Mouse (Mus musculus) urinary bladder, postnatal 14 days (tissue): ENCODE results near the gene Vwa5b2.
A peak's percentile ranks its signal among the peaks of the same experiment; 100 is the strongest.

Experiments used
- DNase-seq: peaks from one replicate; pipeline ENCODE4 v3.0.0; 2021; ENCODE audit warnings: low spot score

The Vwa5b2 gene

DNA sequence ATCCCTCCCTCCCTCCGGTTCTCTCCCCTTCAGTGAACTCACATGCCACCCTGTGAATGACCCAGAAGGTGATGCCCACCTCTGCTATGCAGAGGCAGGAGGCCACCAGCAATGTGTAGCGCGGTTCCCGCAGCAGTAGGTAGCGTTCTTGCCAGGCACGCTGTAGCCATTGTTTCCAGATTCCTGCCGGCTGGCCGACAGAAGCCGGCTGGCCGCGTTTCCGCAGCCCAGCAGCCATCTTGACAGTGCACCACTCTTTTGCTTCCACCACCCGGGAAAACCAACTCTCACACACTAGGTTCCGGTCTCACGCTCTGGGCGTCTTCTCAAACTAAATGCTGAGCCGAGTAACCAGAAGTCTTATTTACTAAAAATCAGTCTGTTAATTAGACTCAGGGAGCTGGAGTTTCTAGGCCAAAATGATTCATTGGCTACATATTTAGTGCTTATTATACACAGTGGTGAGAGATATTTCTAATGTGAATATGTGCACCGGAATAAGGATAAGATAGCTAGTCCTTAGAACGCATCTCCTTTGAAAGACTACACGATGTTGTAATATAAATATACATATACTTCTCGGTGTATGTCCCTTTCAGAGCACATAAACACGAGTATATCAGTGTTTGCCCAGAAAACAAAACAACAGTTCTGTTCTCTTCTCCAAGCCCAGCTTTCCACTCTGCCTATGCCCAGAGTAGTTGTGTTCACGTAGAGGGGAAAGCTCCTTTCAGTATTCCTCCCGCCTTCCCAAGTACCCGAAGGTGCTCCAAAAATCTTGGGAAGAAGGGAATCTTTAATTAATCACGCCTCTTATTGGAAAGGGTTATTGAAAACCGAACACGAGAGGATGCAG lies 21.5 kb downstream of the Vwa5b2 start:
- DNase-seq, result peak; percentile 67

DNA sequence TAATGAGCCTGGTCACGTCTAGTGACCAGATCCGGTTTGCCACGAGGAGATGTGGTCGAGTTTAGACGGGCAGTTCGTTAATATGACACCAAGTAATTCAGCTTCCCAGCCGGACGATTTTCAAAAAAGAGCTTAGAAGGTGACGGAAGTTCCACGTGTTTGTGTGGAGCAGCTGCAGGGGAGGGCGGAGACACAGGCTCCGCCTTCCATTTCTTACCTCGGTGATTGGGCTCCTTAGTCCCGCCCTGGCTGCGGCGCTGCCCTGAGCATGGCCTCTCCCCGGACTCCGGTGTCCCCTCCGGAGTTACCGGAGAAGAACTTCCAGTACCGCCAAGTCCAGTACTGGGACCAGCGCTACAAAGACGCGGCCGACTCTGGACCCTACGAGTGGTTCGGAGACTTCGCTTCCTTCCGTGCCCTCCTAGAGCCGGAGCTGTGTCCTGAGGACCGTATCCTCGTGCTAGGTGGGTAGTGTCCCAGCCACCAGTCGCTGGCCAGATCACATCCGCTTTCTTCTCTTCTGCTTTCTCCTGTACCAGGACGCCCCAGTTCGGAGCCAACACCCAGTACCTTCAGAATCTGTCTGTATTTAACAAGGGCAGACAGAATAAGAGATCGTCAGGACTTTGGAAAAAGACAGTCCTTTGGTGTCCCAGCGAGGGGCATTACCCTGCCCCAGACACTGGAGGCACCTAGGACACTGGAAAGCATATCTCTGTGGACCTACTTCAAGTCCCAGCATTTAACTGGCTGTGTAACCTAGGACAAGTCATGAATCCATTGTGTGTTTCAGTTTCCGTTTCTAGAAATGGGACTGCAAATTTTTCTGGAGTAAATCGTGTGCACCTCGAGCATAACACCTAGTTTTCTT lies 22.3 kb downstream of the Vwa5b2 start, which contains the start of the genes Eef1akmt4, Gm49333 and Alg3:
Gene Eef1akmt4 (plus strand): TSS at position 237 of the 871 bp plus-strand sequence.
Gene Gm49333 (plus strand): TSS at position 254 of the 871 bp plus-strand sequence.
Gene Alg3 (minus strand): TSS at position 379 of the 871 bp plus-strand sequence.
- peak; percentile 85 for DNase-seq

DNA sequence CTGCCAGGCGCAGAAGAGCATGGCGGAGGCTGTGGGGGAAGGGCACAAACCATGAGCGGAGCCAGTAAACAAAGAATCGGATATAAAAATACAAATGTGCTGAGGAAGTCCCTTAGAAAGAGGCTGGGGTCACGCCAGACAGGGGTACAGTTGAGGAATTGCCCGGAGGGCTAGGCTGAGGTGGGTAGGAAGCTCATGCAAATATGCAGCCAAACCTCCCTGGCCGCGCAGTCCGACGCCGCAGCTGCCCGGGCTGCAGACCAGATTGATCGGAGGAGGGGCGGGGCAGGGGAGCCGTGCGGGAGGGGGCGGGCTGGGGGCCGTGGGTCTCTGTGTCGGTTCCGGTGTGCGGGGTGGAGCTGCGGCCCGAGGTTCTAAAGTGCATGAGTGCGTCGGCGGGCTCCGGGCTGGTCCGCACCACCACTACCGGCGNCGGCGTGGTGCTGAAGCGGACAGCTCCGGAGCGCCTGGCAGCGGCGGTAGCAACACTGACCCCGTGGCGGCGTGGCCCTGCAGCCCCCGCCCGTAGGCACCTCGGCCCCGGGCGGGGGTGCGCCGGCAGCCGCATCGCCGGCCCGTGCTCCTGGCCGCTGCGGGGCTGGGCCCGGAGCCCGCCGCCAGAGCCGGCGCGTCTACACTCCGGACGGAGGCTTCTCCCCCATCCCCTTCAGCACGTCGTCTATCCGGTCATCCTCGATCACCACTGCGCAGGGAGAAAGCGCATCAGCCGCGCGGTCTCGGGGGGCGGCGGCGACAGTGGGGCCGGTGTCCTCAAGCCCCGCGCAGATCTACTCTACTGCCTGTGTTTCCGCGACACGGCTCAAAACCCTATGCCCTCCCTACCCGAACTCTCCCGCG lies 30.5 kb downstream of the Vwa5b2 start:
- no peak for DNase-seq

DNA sequence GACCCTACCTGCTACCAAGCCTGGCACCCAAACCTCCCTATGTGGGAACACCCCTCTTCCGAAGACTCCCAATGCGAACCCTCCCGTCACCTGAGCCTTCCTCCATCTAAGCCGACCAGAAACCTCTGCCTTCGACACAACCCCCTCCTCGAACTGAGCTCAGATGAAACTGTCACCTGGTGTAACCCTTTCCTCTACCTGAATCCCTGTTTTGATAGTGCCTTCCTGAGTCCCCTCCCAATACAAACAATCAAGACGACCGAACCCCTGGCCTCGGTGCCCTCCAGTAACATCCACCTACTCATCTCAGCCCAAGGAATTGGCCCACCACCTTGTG lies 31.1 kb downstream of the Vwa5b2 start:
- DNase-seq, result no peak

DNA sequence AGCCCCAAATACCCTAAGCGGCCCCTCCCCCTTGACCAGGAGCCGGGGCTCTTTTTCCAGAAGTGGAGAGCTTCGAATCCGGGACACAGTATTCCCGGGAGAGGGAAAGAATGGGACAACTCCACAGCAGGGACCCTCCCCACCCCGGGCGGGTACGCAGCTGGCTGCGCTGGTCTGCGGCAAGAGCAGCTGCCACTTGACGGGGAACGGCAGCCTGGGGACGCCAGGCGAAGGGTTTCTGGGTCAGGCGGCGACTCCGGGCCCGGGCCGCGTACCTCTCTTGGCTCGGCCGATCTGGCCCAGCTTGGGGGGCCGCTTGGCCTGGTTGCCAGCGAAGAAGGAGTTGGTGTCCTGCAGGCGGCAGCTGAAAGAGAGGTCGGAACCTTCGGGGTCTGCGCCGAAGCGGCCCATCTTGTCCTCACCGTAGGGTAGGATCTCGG lies 31.5 kb downstream of the Vwa5b2 start:
- no peak for DNase-seq

DNA sequence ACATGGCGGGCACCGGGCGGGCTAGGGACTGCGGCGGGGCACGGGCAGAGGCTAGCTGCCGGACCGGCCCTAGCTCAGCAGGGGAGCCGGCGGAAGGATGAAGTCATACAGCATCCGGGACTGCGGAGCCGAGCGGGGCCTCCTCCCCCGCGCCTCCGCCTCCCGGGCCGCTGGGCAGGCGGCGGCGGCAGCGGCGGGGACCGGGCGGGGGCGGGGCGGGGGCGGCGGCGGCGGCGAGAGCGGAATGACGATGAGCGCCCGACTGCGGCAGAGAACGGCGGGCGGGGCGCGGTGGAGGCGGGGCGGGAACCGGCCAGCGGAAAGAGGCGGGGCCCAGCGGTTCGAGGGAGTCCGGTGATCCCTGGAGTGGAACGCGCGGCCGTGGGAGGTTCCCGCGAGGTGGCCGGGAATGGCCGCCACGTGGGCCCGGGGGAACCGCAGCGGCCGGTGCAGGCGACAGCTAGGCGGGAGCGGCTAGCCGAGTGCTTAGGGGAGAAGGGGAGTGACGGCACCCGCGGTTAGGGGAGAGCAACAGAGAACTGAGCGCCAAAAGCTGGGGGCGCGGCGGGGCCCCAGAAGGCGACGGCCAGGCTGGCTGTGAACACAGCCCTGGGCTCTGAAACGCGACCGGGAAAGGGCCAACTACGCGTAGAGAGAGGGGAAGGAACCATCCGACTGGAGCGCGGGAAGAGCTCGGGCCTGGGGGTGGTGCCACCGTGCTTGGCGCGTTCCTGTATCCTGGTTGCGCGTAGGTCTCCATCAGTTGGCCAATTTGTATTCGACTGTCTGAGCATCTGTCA lies 32.1 kb downstream of the Vwa5b2 start, which contains the start of gene Camk2n2:
Gene Camk2n2 (minus strand): TSS at position 97 of the 800 bp plus-strand sequence.
- peak; percentile 58 for DNase-seq

GRCm38 (mm10) chr16:20621991-20622685 lies 32.9 kb downstream of the Vwa5b2 start:
- peak; percentile 63 for DNase-seq

GRCm38 (mm10) chr16:20623211-20623610 lies 33.9 kb downstream of the Vwa5b2 start:
- no peak for DNase-seq

DNA sequence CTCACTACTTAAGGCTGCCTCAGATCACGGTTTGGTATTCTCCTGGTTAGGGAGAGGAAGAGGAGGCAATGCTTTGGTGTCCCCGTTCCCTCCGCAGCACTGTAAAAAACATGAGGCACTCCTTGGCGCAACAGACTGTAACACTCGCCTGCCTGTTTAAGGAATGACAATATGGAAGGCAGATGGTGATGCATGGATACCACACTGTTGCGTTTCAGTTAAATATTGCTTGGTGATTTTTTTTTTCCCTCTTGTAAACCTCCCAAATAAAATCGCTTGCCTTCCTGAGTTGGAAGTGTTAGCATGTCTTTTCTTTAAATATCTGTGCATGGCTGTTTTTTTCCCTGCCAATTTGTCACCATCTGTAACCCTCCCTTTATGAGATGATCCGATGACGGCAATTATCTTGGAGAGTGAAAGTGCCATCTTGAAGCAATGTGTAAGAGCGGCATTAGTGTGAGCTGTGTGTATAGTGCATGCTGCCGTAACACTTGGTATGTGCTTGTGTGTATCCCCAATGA lies 39.7 kb downstream of the Vwa5b2 start:
- DNase-seq, result no peak

- no peak for DNase-seq
These were observed 40.7 kb downstream of the Vwa5b2 start, which contains the start of gene Ece2 for GRCm38 (mm10) chr16:20629731-20630634. TSS of gene Ece2 (plus strand) at chr16:20629828.

DNA sequence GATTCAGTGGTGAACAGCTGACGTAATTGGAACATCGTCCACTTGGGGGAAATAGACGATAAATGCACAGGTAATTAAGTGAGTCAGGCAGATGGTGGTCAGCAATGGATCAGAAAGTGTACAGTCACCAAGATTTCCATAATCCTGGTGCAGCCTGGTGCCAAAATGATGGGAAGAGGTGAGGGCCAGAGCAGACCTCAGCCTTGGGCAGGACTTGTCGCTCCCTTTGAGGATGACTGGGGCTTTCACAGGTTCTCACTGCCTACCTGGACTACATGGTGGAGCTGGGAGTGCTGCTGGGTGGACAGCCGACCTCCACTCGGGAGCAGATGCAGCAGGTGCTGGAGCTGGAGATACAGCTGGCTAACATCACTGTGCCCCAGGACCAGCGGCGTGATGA lies 48.1 kb downstream of the Vwa5b2 start:
- DNase-seq, result no peak

- no peak for DNase-seq
These were observed 49.1 kb downstream of the Vwa5b2 start for GRCm38 (mm10) chr16:20638367-20638766.

GRCm38 (mm10) chr16:20642161-20642560 lies 52.9 kb downstream of the Vwa5b2 start:
- peak; percentile 70 for DNase-seq

- no peak for DNase-seq
These were observed 54.6 kb downstream of the Vwa5b2 start for GRCm38 (mm10) chr16:20643911-20644310.

DNA sequence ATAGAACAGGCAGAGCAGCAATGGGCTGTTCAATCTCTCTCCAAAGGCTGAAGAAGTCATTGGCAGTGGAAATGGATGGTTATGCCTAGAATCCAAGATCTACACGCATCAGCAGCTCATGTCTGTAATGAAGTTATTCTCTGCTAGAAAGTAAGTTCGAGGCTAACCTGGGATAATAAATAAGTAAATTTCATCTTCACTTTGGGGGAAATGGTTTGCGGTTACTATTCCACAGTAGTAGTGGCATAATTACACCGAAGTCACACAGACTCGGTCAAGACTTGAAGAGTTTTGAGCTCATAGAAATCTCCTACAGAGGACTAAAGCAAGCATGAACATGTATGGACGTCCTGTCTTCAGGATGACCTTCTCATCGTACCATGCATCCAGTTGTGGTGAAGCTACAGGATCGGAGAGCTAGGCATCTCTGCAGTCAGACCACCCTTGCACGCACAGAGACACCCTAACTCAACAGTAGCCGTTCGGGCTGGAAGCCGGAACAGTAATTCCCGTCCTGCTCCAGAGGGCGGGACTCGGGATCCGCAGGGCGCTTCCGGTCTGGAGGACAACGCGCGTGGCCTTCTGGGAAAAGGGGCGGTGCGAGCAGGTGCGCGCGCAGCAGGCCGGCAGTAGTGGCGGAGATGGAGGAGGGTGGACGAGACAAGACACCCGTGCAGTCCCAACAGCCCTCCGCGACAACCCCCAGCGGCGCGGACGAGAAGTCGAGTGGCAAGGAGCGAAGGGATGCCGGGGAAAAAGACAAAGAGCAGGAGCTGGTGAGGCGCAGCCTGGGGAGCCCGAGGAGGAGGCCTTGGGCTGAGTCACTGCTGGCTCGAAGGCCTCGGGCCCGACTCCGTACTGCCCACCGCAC lies 62.0 kb downstream of the Vwa5b2 start, which contains the start of gene Psmd2:
Gene Psmd2 (plus strand): TSS at position 577 of the 871 bp plus-strand sequence.
- DNase-seq, result peak; percentile 97

- DNase-seq, result no peak
These were observed 62.7 kb downstream of the Vwa5b2 start for GRCm38 (mm10) chr16:20651947-20652310.

DNA sequence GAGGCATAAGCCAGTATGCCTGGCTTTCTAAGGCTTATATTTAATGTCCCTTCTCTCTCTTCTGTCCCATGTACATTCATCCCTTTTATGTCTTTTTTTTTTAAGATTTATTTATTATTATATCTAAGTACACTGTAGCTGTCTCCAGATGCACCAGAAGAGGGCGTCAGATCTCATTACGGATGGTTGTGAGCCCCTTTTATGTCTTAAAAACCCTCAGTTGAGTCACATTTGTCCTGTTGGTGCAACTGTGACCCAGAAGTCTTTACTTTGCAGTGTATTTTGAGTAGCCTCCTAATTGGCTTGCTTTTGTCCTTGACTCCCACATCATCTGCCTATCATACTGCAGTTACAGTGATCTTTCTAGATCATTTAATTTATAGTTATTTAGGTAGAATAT lies 64.0 kb downstream of the Vwa5b2 start:
- DNase-seq, result no peak
